Mouse (Mus musculus): ENCODE data around the gene Rpl9. TPM values are rescaled to one million over a fixed set of nuclear protein-coding genes. Genes with fewer than 3 reads are reported as not detected.

The Rpl9 gene
- polyA plus RNA-seq, 1 experiment: 765 TPM

DNA sequence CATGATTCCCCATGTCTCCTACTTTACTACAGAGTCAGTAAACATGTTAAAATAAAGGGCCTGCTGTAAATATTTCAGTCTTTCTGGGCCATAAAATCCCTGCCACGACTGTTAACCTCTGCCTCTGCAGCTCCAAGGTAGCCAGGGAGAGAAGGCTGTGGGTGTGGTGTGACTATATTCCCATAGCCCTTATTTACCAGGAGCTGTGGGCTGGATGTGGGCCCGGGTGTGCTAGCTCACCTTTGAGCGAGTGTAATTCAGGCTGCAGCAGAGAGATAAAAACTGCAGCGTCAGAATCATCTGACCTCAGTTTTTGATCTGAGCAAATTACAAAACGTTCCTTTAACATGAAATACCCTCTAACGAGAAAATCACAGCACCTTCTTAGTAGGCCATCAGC, 29.6 kb upstream of the Rpl9 start:
- no peak for DNase-seq (ENCODE audit: low read depth)
- TF ChIP-seq CTCF (IDR thresholded peaks at IDR 0.05; ENCODE audit: borderline replicate concordance, extremely low read depth, insufficient read depth, insufficient read length): no peak
- no peak for TF ChIP-seq POLR2A (IDR thresholded peaks at IDR 0.05; ENCODE audit: borderline replicate concordance, extremely low read depth, insufficient read depth, insufficient read length, poor library complexity, severe bottlenecking)

DNA sequence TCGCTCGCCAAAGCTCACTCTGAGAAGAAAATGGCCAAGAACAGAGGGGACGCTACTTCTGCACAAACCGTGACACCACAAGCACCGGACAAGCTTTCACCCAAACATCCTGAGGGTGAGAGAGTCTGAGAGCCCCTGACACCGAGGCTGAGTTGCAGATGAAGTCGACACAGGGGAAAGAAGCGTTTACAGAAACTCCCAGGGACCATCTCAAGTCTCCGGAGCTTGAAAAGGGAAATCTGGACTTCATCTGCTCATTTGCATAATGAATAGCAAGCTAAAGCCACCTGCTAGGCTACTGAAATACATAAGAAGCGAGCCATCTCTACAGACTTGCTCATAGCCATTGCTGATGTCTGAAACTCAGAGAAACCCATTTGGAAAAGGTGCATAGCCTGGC, 27.9 kb upstream of the Rpl9 start:
- DNase-seq (ENCODE audit: low read depth): no peak
- TF ChIP-seq POLR2A (IDR thresholded peaks at IDR 0.05; ENCODE audit: borderline replicate concordance, extremely low read depth, insufficient read depth, insufficient read length, poor library complexity, severe bottlenecking) (no peak), CTCF (IDR thresholded peaks at IDR 0.05; ENCODE audit: borderline replicate concordance, extremely low read depth, insufficient read depth, insufficient read length) (no peak)

DNA sequence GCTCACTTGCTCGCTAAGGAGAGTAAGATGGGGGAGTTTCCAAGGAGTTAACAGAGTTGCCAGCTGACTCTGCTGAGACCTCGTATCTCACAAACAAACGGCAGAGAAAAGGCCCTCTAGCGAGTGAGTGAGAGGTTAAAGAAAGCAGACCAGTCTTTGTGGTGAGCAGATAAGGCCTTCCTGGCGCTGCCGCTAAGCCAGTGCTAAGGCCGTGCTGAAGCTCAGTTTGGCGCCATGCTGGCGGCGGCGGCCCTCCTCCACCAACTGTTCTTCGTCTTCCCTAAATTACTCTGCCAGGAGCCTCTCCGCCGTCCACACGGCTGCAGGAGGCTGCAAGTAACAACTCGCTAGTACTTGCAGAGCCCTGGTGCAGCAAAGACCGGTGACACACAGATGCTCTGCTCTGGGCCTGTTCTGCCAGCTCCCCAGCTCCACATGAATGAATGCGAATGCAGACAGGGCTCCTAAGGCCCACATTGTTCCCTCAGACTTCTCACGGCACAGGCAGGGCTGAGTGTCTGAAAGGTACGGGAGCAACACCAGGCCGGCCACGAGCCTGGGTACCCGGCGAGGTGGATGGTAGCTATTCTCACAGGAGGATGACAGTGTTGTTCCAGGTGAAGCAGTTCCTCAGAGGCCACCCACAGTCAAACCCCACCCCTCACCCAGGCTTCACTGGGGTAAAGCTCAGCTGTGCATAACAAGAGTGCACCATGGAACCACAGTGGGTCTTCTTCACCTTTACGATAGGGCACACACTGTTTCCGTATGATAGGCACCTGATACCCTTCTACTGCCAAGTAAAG, 24.6 kb upstream of the Rpl9 start:
- DNase-seq (ENCODE audit: low read depth): peak; percentile 48
- no peak for TF ChIP-seq POLR2A (IDR thresholded peaks at IDR 0.05; ENCODE audit: borderline replicate concordance, extremely low read depth, insufficient read depth, insufficient read length, poor library complexity, severe bottlenecking)
- no peak for TF ChIP-seq CTCF (IDR thresholded peaks at IDR 0.05; ENCODE audit: borderline replicate concordance, extremely low read depth, insufficient read depth, insufficient read length)

DNA sequence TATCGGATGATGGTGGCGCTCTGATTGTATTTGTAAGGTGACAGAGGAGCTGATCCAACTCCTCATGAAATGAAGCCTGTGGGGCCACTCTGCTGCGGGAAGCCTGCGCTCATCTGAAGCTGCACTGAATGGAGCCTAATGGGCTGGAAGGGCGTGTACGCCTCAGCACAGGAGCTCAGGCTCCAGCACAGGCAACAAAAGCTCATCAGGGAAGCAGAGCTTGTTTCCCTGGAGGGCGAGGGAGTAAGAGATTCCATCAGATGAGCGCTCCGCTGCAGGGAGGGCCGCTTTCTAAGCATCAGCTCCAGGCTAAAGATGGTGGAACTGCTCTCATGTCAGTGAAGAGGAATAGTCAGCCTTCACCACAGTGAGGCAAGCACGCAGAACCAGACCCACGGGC, 16.7 kb upstream of the Rpl9 start:
- TF ChIP-seq POLR2A (IDR thresholded peaks at IDR 0.05; ENCODE audit: borderline replicate concordance, extremely low read depth, insufficient read depth, insufficient read length, poor library complexity, severe bottlenecking) (no peak), CTCF (IDR thresholded peaks at IDR 0.05; ENCODE audit: borderline replicate concordance, extremely low read depth, insufficient read depth, insufficient read length) (no peak)
- peak; percentile 30 for DNase-seq (ENCODE audit: low read depth)

DNA sequence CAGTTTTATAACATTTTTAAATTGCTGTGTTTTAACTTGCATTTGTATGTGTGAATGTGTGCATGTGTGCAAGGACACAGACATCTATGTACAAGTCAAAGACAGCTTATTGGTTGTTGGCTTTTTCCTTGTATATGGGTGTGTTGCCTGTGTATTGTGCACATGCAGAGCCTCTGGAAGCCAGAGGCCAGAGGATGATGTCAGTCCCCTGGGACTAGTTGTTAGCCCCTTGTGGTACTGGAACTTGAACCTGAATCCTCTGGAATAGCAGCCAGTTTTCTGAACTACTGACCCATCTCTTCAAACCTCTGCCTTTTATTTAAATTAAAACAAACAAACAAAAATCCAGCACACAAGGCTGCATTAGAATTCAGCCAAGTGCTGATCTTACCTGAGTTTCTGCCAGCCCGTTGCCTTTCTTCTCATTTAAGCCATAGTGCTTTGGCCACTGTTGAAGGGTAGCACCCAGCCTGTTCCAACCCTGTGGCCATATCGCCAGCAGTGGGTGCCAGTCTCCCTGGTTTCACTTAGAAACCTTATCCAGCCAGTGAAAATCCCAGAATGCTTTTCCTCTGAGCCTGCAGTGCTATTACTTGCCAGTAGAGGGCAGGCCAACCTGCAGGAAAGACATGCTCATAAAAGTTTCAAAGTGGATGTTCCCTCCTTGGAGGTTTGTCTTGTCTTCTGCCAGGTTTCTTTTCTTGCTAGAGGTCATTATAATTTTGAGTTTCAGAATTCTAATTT, 10.2 kb upstream of the Rpl9 start:
- DNase-seq (ENCODE audit: low read depth): peak; percentile 83
- TF ChIP-seq POLR2A (IDR thresholded peaks at IDR 0.05; ENCODE audit: borderline replicate concordance, extremely low read depth, insufficient read depth, insufficient read length, poor library complexity, severe bottlenecking) (no peak), CTCF (IDR thresholded peaks at IDR 0.05; ENCODE audit: borderline replicate concordance, extremely low read depth, insufficient read depth, insufficient read length) (peak; percentile 93)

DNA sequence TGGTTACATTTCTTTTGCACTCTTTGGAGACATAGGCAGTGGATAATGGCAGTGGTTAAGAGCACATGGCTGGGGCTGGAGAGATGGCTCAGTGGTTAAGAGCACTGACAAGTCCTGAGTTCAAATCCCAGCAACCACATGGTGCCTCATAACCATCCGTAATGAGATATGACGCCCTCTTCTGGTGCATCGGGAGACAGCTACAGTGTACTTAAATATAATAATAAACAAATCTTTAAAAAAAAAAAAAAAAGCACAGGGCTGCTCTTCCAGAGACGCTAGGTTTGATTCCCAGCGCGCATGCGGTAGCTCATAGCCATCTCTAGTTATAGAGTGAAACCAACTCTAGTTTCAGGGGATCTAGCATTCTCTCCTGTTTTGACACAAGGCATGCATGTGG, 3.2 kb upstream of the Rpl9 start:
- DNase-seq (ENCODE audit: low read depth): no peak
- TF ChIP-seq POLR2A (IDR thresholded peaks at IDR 0.05; ENCODE audit: borderline replicate concordance, extremely low read depth, insufficient read depth, insufficient read length, poor library complexity, severe bottlenecking) (no peak), CTCF (IDR thresholded peaks at IDR 0.05; ENCODE audit: borderline replicate concordance, extremely low read depth, insufficient read depth, insufficient read length) (no peak)

DNA sequence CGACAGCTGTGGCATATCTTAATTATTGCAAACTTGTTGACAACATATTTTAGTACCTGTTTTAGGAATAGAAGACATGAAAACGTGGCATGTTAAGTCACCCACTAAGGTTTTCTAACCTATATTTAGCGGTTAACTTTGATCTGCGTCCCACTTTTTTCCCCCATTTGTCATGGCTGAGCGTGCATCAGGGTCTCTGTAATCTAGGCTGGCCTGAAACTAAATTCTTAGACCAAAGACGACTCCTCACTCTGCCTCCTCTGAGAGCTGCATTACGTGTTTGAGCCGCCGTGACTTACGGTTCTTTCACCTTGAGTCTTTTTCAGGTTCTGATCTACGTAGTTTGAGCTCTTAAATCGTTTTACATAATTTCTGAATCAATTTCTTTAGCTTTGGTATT, 509 bp upstream of the Rpl9 start:
- no peak for DNase-seq (ENCODE audit: low read depth)
- TF ChIP-seq POLR2A (IDR thresholded peaks at IDR 0.05; ENCODE audit: borderline replicate concordance, extremely low read depth, insufficient read depth, insufficient read length, poor library complexity, severe bottlenecking) (no peak), CTCF (IDR thresholded peaks at IDR 0.05; ENCODE audit: borderline replicate concordance, extremely low read depth, insufficient read depth, insufficient read length) (no peak)

DNA sequence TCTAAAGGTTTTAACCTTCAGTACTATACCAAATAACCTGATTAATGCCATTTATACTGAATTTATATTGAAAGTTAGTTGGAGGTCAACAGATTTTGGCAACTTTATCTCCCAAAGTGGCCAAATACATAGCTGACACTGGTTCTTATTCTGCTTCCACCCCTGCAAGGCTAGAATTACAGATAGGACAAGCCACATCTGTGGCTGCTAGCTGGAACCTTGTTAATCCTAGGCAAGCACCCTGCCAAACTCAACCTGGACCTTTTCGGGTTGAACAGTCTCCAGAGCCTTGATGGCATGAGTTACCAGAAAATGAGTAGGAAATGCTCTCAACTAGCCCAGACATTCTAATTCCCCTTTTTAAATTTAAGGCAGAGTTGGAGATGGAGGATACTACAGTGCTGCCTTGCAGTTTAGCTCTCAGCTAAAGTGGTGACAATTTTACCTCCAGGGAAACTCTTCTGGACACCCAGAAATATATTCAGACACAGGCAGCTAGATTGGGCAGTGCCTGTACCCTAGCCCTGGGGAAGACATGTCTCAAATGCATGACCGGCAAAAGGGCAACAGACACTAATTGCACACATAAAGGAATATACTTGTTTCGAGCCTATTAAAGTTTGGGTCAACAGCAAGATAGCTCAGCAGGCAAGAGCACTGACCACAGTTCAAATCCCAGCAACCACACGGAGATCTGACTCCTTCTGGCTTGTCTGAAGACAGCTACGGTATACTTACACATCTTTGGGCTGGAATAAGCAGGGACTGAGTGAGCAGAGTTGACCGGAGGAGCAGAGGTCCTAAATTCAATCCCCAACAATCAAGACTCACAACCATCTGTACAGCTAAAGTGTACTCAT, 4.0 kb downstream of the Rpl9 start:
- DNase-seq (ENCODE audit: low read depth): no peak
- no peak for TF ChIP-seq CTCF (IDR thresholded peaks at IDR 0.05; ENCODE audit: borderline replicate concordance, extremely low read depth, insufficient read depth, insufficient read length)
- TF ChIP-seq POLR2A (IDR thresholded peaks at IDR 0.05; ENCODE audit: borderline replicate concordance, extremely low read depth, insufficient read depth, insufficient read length, poor library complexity, severe bottlenecking): no peak

DNA sequence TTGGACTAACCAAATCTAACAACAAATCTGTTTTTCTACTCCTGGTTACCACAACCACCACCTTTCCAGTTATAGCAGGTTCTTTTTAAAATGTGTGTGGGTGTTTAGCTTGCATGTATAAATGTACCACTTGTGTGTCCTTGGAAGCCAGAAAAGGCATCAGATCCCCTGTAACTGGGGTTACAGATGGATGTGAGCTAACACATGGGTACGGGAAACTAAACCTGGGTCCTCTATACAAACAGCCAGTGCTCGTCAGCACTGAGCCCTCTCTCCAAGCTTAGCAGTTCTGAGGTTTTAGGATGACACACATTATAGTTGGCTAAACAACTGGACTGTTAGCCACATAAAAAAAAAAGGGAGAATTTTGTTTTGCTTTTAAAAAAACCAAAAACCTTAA, 5.5 kb downstream of the Rpl9 start:
- TF ChIP-seq POLR2A (IDR thresholded peaks at IDR 0.05; ENCODE audit: borderline replicate concordance, extremely low read depth, insufficient read depth, insufficient read length, poor library complexity, severe bottlenecking): no peak
- no peak for TF ChIP-seq CTCF (IDR thresholded peaks at IDR 0.05; ENCODE audit: borderline replicate concordance, extremely low read depth, insufficient read depth, insufficient read length)
- no peak for DNase-seq (ENCODE audit: low read depth)

DNA sequence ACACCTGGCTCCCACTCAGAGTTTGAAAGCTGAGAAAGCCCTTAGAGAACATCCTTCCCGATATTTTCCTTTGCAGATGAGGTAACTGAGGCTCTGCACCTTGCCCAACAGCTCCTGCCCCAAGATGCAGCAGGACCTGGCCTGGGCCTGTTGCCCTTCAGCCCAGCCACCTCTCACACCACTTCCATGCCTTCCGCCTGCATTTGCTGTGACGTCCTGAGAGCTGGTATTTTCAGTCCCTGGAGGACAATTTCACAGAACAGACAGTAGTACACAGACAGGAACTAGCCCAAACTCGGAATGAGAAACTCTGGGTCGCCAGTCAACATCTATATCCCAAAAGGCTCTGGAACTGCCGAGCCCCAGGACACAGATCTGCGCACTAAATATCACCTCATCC, 16.5 kb downstream of the Rpl9 start:
- TF ChIP-seq CTCF (IDR thresholded peaks at IDR 0.05; ENCODE audit: borderline replicate concordance, extremely low read depth, insufficient read depth, insufficient read length): no peak
- TF ChIP-seq POLR2A (IDR thresholded peaks at IDR 0.05; ENCODE audit: borderline replicate concordance, extremely low read depth, insufficient read depth, insufficient read length, poor library complexity, severe bottlenecking): no peak
- DNase-seq (ENCODE audit: low read depth): no peak

DNA sequence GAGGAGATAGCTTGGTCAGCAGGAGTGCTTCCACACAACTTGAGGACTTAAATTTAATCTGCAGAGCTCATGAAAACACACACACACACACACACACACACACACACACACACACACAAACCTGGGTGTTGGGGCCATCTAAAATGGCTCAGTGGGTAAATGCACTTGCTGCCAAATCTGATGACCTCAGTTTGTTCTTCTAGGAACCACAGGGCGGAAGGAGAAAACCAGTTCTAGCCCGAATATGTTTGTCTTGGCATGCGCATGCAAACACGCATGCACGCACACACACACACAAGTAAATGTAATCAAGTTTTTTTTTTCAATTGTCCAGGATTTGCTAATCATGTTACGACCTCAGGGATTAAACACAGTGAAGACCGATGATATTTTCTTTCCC, 19.7 kb downstream of the Rpl9 start:
- TF ChIP-seq CTCF (IDR thresholded peaks at IDR 0.05; ENCODE audit: borderline replicate concordance, extremely low read depth, insufficient read depth, insufficient read length): no peak
- TF ChIP-seq POLR2A (IDR thresholded peaks at IDR 0.05; ENCODE audit: borderline replicate concordance, extremely low read depth, insufficient read depth, insufficient read length, poor library complexity, severe bottlenecking): no peak
- DNase-seq (ENCODE audit: low read depth): no peak

All from brain, embryonic 14.5 days (tissue).